Mouse (Mus musculus): Measurements from ENCODE around the gene Usp20.

DNA sequence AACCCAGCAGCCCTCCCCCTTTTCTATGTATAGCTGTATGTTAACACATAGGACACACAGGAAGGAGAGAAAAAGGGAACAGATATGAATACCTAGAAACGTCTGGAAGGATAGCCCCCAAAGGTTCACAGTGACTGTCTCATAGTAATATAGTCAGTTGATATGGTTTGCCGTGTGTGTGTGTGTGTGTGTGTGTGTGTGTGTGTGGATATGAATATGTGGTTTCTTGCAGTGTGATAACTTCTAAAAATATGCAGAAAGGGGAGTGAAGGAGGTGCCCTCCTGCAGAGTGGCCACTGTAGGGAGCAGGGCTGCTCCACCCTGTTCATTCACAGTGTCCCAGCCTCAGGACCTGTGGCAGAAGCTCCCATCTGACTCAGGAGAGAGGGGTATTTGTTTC is 23.4 kb downstream of the Usp20 start:
- TF ChIP-seq NANOG (IDR thresholded peaks at IDR 0.05; ENCODE audit: borderline replicate concordance, low read length) (no peak), CTCF (conservative IDR thresholded peaks at IDR 0.05; ENCODE audit: low read length) (no peak)
